Mouse (Mus musculus) liver, postnatal 0 days (tissue): ENCODE measurements at regions not wholly inside any gene's neighbourhood (a gene's known extent, or its start where the extent isn't known, plus 50 kb on each side); places are given as distances from the start of the nearest gene placed in this dataset.
A peak's percentile ranks its signal among the peaks of the same experiment; 100 is the strongest.

ENCODE experiments used
- ATAC-seq: fragments of 200-750 bp; cut with Nextera tagmentation; 2 replicates; pipeline ENCODE4 v1.8.0; 2017; ENCODE audit warnings: mild to moderate bottlenecking, moderate library complexity
- DNase-seq: peaks from one replicate; pipeline ENCODE4 v3.0.0-alpha.2; 2016
- H3K27ac ChIP-seq: fragments of 300-500 bp; sonication (generic); 2 replicates; pipeline ENCODE4 v1.5.1; 2014; ENCODE audit warnings: antibody characterized with exemption, moderate library complexity, mild to moderate bottlenecking, low read depth
- H3K27me3 ChIP-seq: fragments of 300-500 bp; sonication (generic); 2 replicates; pipeline ENCODE4 v1.6.1; 2014; ENCODE audit warnings: low read length, control low read depth, mixed read lengths; ENCODE audit not compliant: insufficient read depth
- H3K36me3 ChIP-seq: fragments of 300-500 bp; sonication (generic); replicated peaks from 2 replicates; pipeline ENCODE4 v1.6.1; 2014; ENCODE audit warnings: mild to moderate bottlenecking, control low read depth, low read length, moderate library complexity, mixed read lengths; ENCODE audit not compliant: insufficient read depth
- H3K4me1 ChIP-seq: fragments of 300-500 bp; sonication (generic); 2 replicates; pipeline ENCODE4 v1.6.1; 2014; ENCODE audit warnings: antibody characterized with exemption, mild to moderate bottlenecking, control low read depth; ENCODE audit not compliant: insufficient read depth
- H3K4me2 ChIP-seq: fragments of 300-500 bp; sonication (generic); 2 replicates; pipeline ENCODE4 v1.6.1; 2014; ENCODE audit warnings: low read depth, mild to moderate bottlenecking, low read length, moderate library complexity, mixed read lengths
- H3K4me3 ChIP-seq: fragments of 300-500 bp; sonication (generic); 2 replicates; pipeline ENCODE4 v1.5.1; 2014; ENCODE audit warnings: low read depth, low read length
- H3K9ac ChIP-seq: fragments of 300-500 bp; sonication (generic); replicated peaks from 2 replicates; pipeline ENCODE4 v1.6.1; 2014; ENCODE audit warnings: mild to moderate bottlenecking, moderate library complexity
- H3K9me3 ChIP-seq: fragments of 300-500 bp; sonication (generic); 2 replicates; pipeline ENCODE4 v1.6.1; 2016; ENCODE audit warnings: mild to moderate bottlenecking, control low read depth, low read length, mixed read lengths
- CTCF ChIP-seq: sonication (generic); IDR thresholded peaks from 2 replicates; pipeline ENCODE4 v1.5.1; 2016; ENCODE audit warnings: antibody characterized with exemption, low read depth
- EP300 ChIP-seq: IDR thresholded peaks from 2 replicates; pipeline ENCODE4 v1.6.1; 2016; ENCODE audit warnings: antibody characterized with exemption, low read depth, mild to moderate bottlenecking
- WGBS: fragments of 180-500 bp; shearing (Covaris S2); extraction: QIAGEN DNeasy Blood & Tissue Kit; methylation state at CpG from one replicate; pipeline ENCODE4 v1.1.7; 2014; ENCODE audit not compliant: insufficient replicate concordance; 5-methylcytosine and 5-hydroxymethylcytosine counted together

- 0 out of 2 replicates have a peak, but pooled peaks cover 11% of the 10 kb centered on the region for H3K27me3 ChIP-seq
- H3K4me1 ChIP-seq = no peaks in the 10 kb centered on the region; the same call in 1 of the 2 replicates
- no peaks in the 10 kb centered on the region for H3K9me3 ChIP-seq
- no peaks in the 10 kb centered on the region for H3K36me3 ChIP-seq
- DNase-seq = no peak
- ATAC-seq = no peak
- TF ChIP-seq EP300 (no peak), CTCF (no peak)
- no peak overlapping the region for H3K4me3 ChIP-seq
- no peak overlapping the region for H3K27ac ChIP-seq
- 26% methylated on average over 23 of the region's 23 CpGs for WGBS
- H3K9ac ChIP-seq = no peak overlapping the region
- 0 out of 2 replicates have a peak overlapping the region, but pooled peaks have one; percentile 9 for H3K4me2 ChIP-seq
These were observed 127.0 kb downstream of the Nkx6-1 start for GRCm38 (mm10) chr5:101537518-101538380.

- no peaks in the 10 kb centered on the region; the same call in 1 of the 2 replicates for H3K4me1 ChIP-seq
- no peak overlapping the region for H3K27ac ChIP-seq
- H3K9me3 ChIP-seq = no peaks in the 10 kb centered on the region
- DNase-seq (no peak), ATAC-seq (no peak)
- no peak overlapping the region for H3K4me3 ChIP-seq
- H3K27me3 ChIP-seq = 0 out of 2 replicates have a peak, but pooled peaks cover 11% of the 10 kb centered on the region
- TF ChIP-seq EP300 (no peak), CTCF (no peak)
- 54% methylated on average over 5 of the region's 5 CpGs for WGBS
- no peak overlapping the region for H3K4me2 ChIP-seq
- H3K9ac ChIP-seq = no peak overlapping the region
- H3K36me3 ChIP-seq = no peaks in the 10 kb centered on the region
These were observed 129.3 kb downstream of the Nkx6-1 start for GRCm38 (mm10) chr5:101535451-101535850.

- ATAC-seq = no peak
- H3K4me2 ChIP-seq = no peak overlapping the region
- no peak overlapping the region for H3K4me3 ChIP-seq
- no peaks in the 10 kb centered on the region for H3K27me3 ChIP-seq
- WGBS = 61% methylated on average over 5 of the region's 5 CpGs
- H3K36me3 ChIP-seq = no peaks in the 10 kb centered on the region
- TF ChIP-seq EP300 = no peak
- TF ChIP-seq CTCF = no peak
- no peaks in the 10 kb centered on the region for H3K4me1 ChIP-seq
- H3K9ac ChIP-seq = no peak overlapping the region
- peak; percentile 23 for DNase-seq
- H3K27ac ChIP-seq = no peak overlapping the region
- no peaks in the 10 kb centered on the region for H3K9me3 ChIP-seq
These were observed 139.4 kb downstream of the Nkx6-1 start for GRCm38 (mm10) chr5:101525346-101525745.

- H3K4me1 ChIP-seq = no peaks in the 10 kb centered on the region
- no peak overlapping the region for H3K4me3 ChIP-seq
- no peak overlapping the region for H3K4me2 ChIP-seq
- H3K27me3 ChIP-seq = no peaks in the 10 kb centered on the region
- no peak overlapping the region for H3K27ac ChIP-seq
- TF ChIP-seq CTCF = no peak
- no peak for TF ChIP-seq EP300
- no peak overlapping the region for H3K9ac ChIP-seq
- H3K36me3 ChIP-seq = no peaks in the 10 kb centered on the region
- no peak for ATAC-seq
- no peaks in the 10 kb centered on the region for H3K9me3 ChIP-seq
- WGBS = 38% methylated on average over 4 of the region's 4 CpGs
- DNase-seq = no peak
These were observed 140.1 kb downstream of the Nkx6-1 start for GRCm38 (mm10) chr5:101524670-101525069.

- no peak for DNase-seq
- 41% methylated on average over 7 of the region's 7 CpGs for WGBS
These were observed 140.9 kb downstream of the Nkx6-1 start for GRCm38 (mm10) chr5:101523902-101524301.

GRCm38 (mm10) chr5:101523490-101523889 is 141.3 kb downstream of the Nkx6-1 start:
- Histone ChIP-seq H3K9me3 (no peaks in the 10 kb centered on the region), H3K4me2 (no peak overlapping the region), H3K4me3 (no peak overlapping the region), H3K27me3 (no peaks in the 10 kb centered on the region), H3K4me1 (no peaks in the 10 kb centered on the region), H3K36me3 (no peaks in the 10 kb centered on the region), H3K9ac (no peak overlapping the region), H3K27ac (no peak overlapping the region)
- no peak for ATAC-seq
- no peak for DNase-seq
- WGBS = 42% methylated on average over 7 of the region's 7 CpGs
- TF ChIP-seq CTCF = no peak
- no peak for TF ChIP-seq EP300

More at GRCm38 (mm10) chr5:101523902-101524301, 140.9 kb downstream of the Nkx6-1 start:
- H3K27me3 ChIP-seq = no peaks in the 10 kb centered on the region
- ATAC-seq = no peak
- no peaks in the 10 kb centered on the region for H3K4me1 ChIP-seq
- no peaks in the 10 kb centered on the region for H3K9me3 ChIP-seq
- H3K4me2 ChIP-seq = no peak overlapping the region
- H3K36me3 ChIP-seq = no peaks in the 10 kb centered on the region
- no peak for TF ChIP-seq CTCF
- TF ChIP-seq EP300 = no peak
- H3K4me3 ChIP-seq = no peak overlapping the region
- H3K27ac ChIP-seq = no peak overlapping the region
- no peak overlapping the region for H3K9ac ChIP-seq
